Mouse (Mus musculus): ENCODE measurements around the gene Coq8a. TPM values are rescaled to one million over a fixed set of nuclear protein-coding genes. Genes with fewer than 3 reads are reported as not detected.

Gene Coq8a
- total and polyA plus RNA-seq, 3 experiments, result 1.5 to 2.1 TPM; not detected in 1

DNA sequence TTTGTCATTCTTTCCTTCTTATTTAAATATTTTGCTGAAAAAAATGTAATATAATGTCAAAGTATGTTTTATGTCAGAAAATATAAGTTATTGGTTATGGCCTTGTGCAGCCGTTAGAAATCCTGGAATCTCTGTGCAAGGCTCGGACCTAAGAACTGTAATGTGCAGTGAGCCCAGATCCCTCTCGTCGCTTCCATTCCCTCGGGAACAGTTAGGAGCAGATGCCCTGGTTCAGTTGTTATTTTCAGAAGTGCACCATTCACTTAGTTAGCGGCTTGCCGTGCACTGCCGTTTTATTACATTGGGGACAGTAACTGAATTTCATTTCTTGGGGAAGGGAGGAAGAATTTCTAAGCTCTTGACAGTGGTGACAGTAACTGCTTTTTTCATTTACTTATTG is 81.2 kb downstream of the Coq8a start:
- TF ChIP-seq USF2 (IDR thresholded peaks at IDR 0.05; ENCODE audit: borderline replicate concordance in 1 of 2, insufficient read depth in 1 of 2, low read depth in 1 of 2, low read length in 2 of 2) (no peak), RAD21 (IDR thresholded peaks at IDR 0.05; ENCODE audit: low read depth, low read length) (no peak), RCOR1 (IDR thresholded peaks at IDR 0.05; ENCODE audit: low read depth, low read length) (no peak), HCFC1 (IDR thresholded peaks at IDR 0.05; ENCODE audit: low read depth, low read length) (no peak), POLR2A (IDR thresholded peaks at IDR 0.05; ENCODE audit: control insufficient read depth in 1 of 2, insufficient read depth in 1 of 2, low read depth in 1 of 2, low read length in 2 of 2, poor library complexity in 1 of 2) (no peak), ZNF384 (IDR thresholded peaks at IDR 0.05; ENCODE audit: low read depth, low read length) (no peak), CHD1 (IDR thresholded peaks at IDR 0.05; ENCODE audit: low read depth, low read length) (no peak), POLR2AphosphoS2 (IDR thresholded peaks at IDR 0.05; ENCODE audit: low read length) (no peak)
- Histone ChIP-seq H3K4me1 (ENCODE audit: control insufficient read depth in 1 of 2, insufficient read depth in 2 of 2, low read length in 2 of 2) (no peaks in the 10 kb centered on the region), H3K79me2 (ENCODE audit: control insufficient read depth, insufficient read depth, low read length, poor library complexity) (no peaks in the 10 kb centered on the region), H3K36me3 (ENCODE audit: control insufficient read depth in 1 of 2, insufficient read depth in 2 of 2, low read length in 2 of 2) (no peaks in the 10 kb centered on the region; a peak in 2 of 4 replicates), H3K27me3 (ENCODE audit: control insufficient read depth in 1 of 2, insufficient read depth in 2 of 2, low read length in 2 of 2) (no peaks in the 10 kb centered on the region), H3K27ac (ENCODE audit: control insufficient read depth, low read depth, low read length) (no peak overlapping the region), H3K4me3 (ENCODE audit: control insufficient read depth in 1 of 2, insufficient read depth in 1 of 2, low read depth in 2 of 2, low read length in 2 of 2) (no peak overlapping the region), H3K9me3 (replicated peaks; ENCODE audit: insufficient read depth, low read length) (no peaks in the 10 kb centered on the region), H3K9ac (ENCODE audit: control insufficient read depth, low read depth, low read length, poor library complexity, severe bottlenecking) (no peak overlapping the region)
- DNase-seq (ENCODE audit: low read depth, low spot score), result no peak

DNA sequence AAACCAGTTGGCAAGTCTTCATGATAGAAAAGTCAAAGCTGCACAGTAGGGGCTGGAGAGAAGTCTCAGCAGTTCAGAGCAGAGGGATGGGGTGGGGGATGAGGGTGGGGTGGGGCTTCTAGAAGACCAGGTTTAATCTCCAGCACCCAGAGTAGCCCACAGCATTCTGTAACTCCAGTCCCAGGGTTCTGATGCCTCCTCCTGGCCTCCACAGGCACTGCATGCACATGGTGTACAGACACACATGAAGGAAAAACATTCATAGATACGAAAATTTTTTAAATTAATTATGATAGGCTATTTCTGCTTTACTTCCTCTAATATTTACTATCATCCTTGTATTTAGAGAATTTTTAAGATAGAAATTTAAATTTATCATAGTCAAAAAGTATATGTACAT is 82.9 kb downstream of the Coq8a start:
- no peaks in the 10 kb centered on the region for H3K9me3 ChIP-seq (replicated peaks; ENCODE audit: insufficient read depth, low read length)
- H3K79me2 ChIP-seq (ENCODE audit: control insufficient read depth, insufficient read depth, low read length, poor library complexity), result no peaks in the 10 kb centered on the region
- H3K27me3 ChIP-seq (ENCODE audit: control insufficient read depth in 1 of 2, insufficient read depth in 2 of 2, low read length in 2 of 2), result no peaks in the 10 kb centered on the region
- no peak overlapping the region for H3K4me3 ChIP-seq (ENCODE audit: control insufficient read depth in 1 of 2, insufficient read depth in 1 of 2, low read depth in 2 of 2, low read length in 2 of 2)
- H3K4me1 ChIP-seq (ENCODE audit: control insufficient read depth in 1 of 2, insufficient read depth in 2 of 2, low read length in 2 of 2), result no peaks in the 10 kb centered on the region
- TF ChIP-seq TAL1 (IDR thresholded peaks at IDR 0.05; ENCODE audit: low read length) (no peak), CTCF (IDR thresholded peaks at IDR 0.05 in 2 of 3, conservative IDR thresholded peaks at IDR 0.05 in 1 of 3; ENCODE audit: control insufficient read depth in 1 of 3, insufficient read depth in 1 of 3, low read depth in 2 of 3, low read length in 3 of 3, poor library complexity in 1 of 3, severe bottlenecking in 1 of 3) (peak; percentile 43 to 68 (median 67)), RAD21 (IDR thresholded peaks at IDR 0.05; ENCODE audit: low read depth, low read length) (peak; percentile 64), ZNF384 (IDR thresholded peaks at IDR 0.05; ENCODE audit: low read depth, low read length) (no peak), ZC3H11A (IDR thresholded peaks at IDR 0.05; ENCODE audit: low read depth, low read length) (peak; percentile 59), SMC3 (IDR thresholded peaks at IDR 0.05; ENCODE audit: low read depth, low read length) (peak; percentile 80)
- no peaks in the 10 kb centered on the region; a peak in 1 of 4 replicates for H3K36me3 ChIP-seq (ENCODE audit: control insufficient read depth in 1 of 2, insufficient read depth in 2 of 2, low read length in 2 of 2)
- DNase-seq (ENCODE audit: low read depth, low spot score), result peak; percentile 54
- H3K9ac ChIP-seq (ENCODE audit: control insufficient read depth, low read depth, low read length, poor library complexity, severe bottlenecking), result no peak overlapping the region
- no peak overlapping the region for H3K27ac ChIP-seq (ENCODE audit: control insufficient read depth, low read depth, low read length)

Other genes starting within 250 kb of the Coq8a start
- gene Cdc42bpa, start 239.1 kb downstream of the Coq8a start, total RNA-seq (2012; rRNA removed), result 7.7 and 11.6 TPM in 2 replicates
- gene Cdc42bpa, start 239.1 kb downstream of the Coq8a start, polyA plus RNA-seq (2012; ENCODE audit: insufficient read depth in 1 of 2, insufficient read length in 2 of 2, low read depth in 1 of 2, low replicate concordance in 2 of 2, missing spikeins in 1 of 2), result 10 to 100 TPM in 1 of 2 experiments, not detected in 1; 14.6 TPM
- gene Psen2, start 63.8 kb upstream of the Coq8a start, total RNA-seq (2012; rRNA removed), result 37.0 and 39.2 TPM in 2 replicates
- gene Psen2, start 63.8 kb upstream of the Coq8a start, polyA plus RNA-seq (2012; ENCODE audit: insufficient read depth in 1 of 2, insufficient read length in 2 of 2, low read depth in 1 of 2, low replicate concordance in 2 of 2, missing spikeins in 1 of 2), result 10 to 100 TPM in 1 of 2 experiments, not detected in 1; 35.0 TPM
- gene Itpkb, start 130.9 kb upstream of the Coq8a start, total RNA-seq (2012; rRNA removed), result 3.4 and 3.7 TPM in 2 replicates
- 1 to 10 TPM in 1 of 2 experiments, not detected in 1; 9.2 TPM for gene Itpkb, start 130.9 kb upstream of the Coq8a start, polyA plus RNA-seq (2012; ENCODE audit: insufficient read depth in 1 of 2, insufficient read length in 2 of 2, low read depth in 1 of 2, low replicate concordance in 2 of 2, missing spikeins in 1 of 2)